Mouse (Mus musculus) large intestine, adult 2 months (tissue): ENCODE results near the gene Zeb2. TPM values are rescaled to one million over a fixed set of nuclear protein-coding genes. Genes with fewer than 3 reads are reported as not detected.

Experiments
- DNase-seq: peaks from one replicate; pipeline ENCODE4 v3.0.0-alpha.2; 2012; ENCODE audit warnings: low read depth, low spot score
- WGBS: fragments of 180-500 bp; shearing (Covaris S2); methylation state at CpG from one replicate; pipeline ENCODE4 v1.1.7; 2018; 5-methylcytosine and 5-hydroxymethylcytosine counted together
- polyA plus RNA-seq: library from polyadenylated mRNA; depleted of rRNA; stranded (reverse); fragments of >200 nt; gene quantifications from 2 replicates; pipeline ENCODE4 v1.2.3, GENCODE M21; 2012

Gene Zeb2
- polyA plus RNA-seq, 1 experiment, result 3.6 TPM

DNA sequence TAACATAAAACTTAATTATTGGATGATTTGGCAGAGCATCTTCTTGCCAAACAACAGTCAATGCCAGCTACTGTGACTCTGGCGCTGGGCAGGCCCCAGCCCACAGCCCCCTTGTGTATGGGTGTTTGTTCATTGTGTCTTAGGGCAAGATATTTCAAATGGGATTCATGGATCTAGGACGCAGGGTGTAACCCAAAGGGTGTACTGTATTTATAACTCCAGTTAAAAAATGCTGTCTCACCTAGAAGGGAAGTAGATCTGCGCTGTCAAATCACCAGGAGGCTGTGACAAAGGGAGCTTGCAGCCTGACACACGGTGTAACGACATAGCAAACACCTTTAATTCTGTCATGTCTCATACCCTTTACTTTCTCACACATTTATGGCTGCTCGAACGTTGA, 16.6 kb downstream of the Zeb2 start:
- DNase-seq, result no peak
- WGBS, result 44% methylated on average over 7 of the region's 7 CpGs

- no peak for DNase-seq
- WGBS, result 60% methylated on average over 4 of the region's 4 CpGs
Observed at GRCm38 (mm10) chr2:45100017-45100416, 17.2 kb downstream of the Zeb2 start.

GRCm38 (mm10) chr2:45099081-45099480, 18.1 kb downstream of the Zeb2 start:
- 66% methylated on average over 4 of the region's 4 CpGs for WGBS
- DNase-seq, result no peak

GRCm38 (mm10) chr2:45097969-45098368, 19.2 kb downstream of the Zeb2 start:
- WGBS, result 15% methylated on average over 5 of the region's 5 CpGs
- DNase-seq, result no peak

DNA sequence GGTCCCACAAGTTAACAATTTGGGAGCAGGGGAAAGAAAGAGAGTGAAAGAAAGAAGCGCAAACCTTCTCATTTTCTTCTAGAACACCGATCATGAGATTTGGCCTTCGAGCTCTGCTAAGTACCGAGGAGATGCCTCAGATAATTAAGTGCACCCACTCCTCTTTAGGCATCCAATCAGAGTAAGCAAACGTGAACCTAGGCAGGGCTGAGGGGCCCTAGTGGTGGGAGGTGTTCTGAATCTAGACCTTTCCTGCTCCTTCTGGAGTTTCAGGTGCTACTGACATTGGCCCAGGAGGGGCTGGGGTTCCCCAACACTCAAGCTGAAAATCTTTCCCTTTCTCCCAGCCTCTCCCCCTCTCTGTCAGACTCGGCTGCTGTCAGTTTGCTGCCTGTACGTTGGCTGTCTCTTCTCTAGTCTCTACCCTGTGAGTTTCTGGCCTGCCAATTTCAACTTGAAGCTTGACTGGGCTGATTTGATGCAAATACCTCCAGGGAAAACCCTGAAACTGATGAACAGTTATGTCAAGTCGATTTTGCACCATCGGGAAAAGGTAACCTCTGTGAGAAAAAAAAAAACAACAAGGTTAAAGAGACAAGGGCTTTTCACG, 20.5 kb downstream of the Zeb2 start:
- no peak for DNase-seq
- 47% methylated on average over 10 of the region's 10 CpGs for WGBS

DNA sequence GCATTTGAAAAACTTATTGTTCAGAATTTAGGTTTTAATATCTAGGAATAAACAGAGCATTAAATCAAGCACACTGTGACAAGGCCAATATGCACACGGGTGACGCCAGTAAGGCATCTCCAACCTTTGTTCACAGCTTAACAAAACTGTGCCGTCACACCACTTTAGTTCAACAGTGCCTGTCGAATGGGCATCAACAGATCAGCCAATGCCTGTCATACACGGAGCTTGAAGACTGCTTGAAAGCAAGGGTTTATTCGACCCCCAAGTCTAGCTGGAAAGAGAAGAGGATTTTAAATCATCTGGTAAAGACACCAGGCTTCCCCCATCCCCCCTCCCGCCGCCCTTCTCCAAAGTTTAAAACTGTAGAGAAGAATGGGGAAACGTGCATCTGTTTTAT, 21.4 kb downstream of the Zeb2 start:
- DNase-seq, result no peak
- WGBS, result 42% methylated on average over 9 of the region's 9 CpGs

- no peak for DNase-seq
- WGBS, result 56% methylated on average over 2 of the region's 2 CpGs
Observed at GRCm38 (mm10) chr2:45094371-45094967, 22.7 kb downstream of the Zeb2 start.

DNA sequence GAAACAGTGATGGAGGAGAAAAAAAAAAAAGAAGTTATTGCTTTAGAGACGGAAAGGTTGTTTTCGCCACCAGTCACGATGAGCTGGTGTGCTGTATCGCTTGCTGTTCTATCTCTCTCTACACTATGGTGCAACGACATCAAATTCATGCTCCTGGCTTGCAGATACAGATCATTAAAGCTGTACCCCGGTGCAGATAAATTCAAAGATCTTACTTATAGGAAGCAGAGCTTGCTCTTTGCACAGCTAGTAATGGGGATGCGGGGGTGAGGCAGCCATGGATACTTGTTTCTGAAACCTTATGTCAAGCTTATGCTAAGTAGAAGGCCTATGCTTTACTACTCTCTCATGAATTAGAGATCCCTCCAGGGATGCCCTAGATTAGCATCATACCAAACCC, 23.7 kb downstream of the Zeb2 start:
- 87% methylated on average over 7 of the region's 7 CpGs for WGBS
- no peak for DNase-seq

DNA sequence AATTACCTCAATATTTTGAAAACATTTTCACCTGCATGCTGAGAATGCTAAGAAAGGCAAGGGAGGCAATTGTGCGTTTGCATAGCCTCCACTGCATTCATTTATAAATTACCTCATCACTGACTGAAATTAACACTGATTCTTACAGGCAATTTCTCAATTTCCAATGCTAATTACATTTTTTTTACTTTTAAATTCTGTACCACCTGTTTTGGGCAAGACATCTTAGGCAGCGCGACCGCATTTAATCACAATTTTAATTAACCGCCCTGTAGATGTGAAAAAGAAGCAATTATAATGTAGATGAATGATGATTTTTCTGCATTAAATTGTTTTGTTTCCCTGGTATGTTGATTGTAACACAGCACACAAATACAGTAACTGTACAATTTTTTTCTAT, 24.5 kb downstream of the Zeb2 start:
- 94% methylated on average over 5 of the region's 5 CpGs for WGBS
- no peak for DNase-seq

GRCm38 (mm10) chr2:45090529-45091297, 26.5 kb downstream of the Zeb2 start:
- 70% methylated on average over 8 of the region's 8 CpGs for WGBS
- DNase-seq, result no peak

- DNase-seq, result no peak
- 62% methylated on average over 3 of the region's 3 CpGs for WGBS
Observed at GRCm38 (mm10) chr2:45089251-45089530, 28.0 kb downstream of the Zeb2 start.

DNA sequence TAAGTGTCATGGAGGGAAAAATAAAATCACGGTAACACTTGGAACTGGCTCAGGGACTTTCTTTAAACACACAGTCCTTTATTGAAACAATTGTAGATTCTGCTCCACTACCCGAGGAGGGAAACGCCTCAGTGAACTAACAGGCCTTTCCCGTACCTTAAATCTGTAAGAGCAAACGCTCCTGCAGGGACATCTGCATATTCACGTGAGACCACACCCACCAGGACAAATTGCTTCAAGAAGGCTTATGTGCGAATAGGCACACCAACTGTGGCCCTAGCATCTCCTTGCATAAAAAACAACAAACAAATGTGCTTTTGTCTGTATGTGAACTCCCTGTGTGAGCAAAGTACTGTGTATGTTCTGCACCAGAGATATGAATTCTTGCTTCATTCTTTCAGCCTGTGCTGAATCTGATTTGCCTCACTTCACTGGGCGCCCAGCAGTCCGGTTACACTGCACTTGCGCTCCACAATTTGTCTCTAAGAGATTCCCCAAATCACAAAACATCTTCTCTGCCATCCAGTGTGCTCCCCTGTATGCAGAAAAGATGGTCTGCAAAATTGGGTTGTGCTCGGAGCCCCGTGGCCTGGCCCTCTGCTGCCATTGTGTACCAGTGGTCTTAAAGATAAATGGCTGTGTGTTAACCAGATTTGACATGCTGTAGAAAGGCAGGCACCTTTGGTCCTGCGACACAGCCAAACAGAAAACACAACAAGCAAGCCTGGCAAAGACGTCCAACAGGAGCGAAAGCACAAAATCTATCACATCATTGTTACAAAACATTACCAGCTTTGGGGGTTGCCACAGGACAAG, 28.6 kb downstream of the Zeb2 start:
- WGBS, result 48% methylated on average over 15 of the region's 15 CpGs
- no peak for DNase-seq

DNA sequence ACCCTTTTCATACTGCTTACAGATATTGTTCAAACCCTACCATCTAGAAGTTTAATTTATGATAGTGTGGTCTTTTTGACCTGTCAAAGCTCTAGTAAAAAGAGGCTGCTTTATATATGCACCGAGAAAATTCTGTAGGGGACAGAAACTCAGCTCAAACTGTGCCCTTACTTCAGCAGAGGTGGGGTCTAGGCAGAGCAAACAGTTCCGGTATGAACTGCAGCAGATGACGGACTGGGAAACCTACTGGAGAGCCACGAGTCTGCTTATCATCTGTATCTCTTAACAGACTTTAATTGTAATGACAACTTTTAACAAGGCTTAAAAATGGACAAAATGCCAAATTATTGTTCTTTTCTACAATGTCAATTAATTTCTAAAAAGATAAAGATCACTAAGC, 30.0 kb downstream of the Zeb2 start:
- DNase-seq, result no peak
- WGBS, result 31% methylated on average over 4 of the region's 4 CpGs

GRCm38 (mm10) chr2:45085653-45086052, 31.5 kb downstream of the Zeb2 start:
- no peak for DNase-seq
- WGBS, result 84% methylated on average over 5 of the region's 5 CpGs

GRCm38 (mm10) chr2:45083042-45083441, 34.2 kb downstream of the Zeb2 start:
- no peak for DNase-seq
- WGBS, result 59% methylated on average over 10 of the region's 10 CpGs

GRCm38 (mm10) chr2:45081559-45081958, 35.6 kb downstream of the Zeb2 start:
- WGBS, result 82% methylated on average over 4 of the region's 4 CpGs
- no peak for DNase-seq

GRCm38 (mm10) chr2:45077938-45078487, 39.2 kb downstream of the Zeb2 start:
- DNase-seq, result no peak
- 52% methylated on average over 3 of the region's 3 CpGs for WGBS

DNA sequence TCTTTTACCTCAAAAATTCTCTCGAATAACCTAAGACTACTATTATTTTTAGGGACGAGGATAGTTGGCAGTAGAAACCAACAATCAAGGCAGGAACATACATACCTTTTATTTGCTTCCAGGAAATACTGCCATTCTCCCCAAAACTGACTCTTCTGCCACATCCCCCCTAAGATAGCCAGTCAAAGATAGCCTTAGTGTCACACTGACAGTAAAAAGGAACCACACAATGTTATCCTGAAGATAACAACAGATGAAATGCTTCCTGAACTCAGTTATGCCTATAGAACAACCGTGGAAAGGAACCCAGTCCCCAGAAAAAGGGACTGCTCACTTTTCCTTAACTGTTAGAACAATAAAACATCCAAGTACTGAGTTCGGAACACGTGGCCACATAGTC, 39.8 kb downstream of the Zeb2 start:
- WGBS, result 74% methylated on average over 5 of the region's 5 CpGs
- DNase-seq, result no peak

DNA sequence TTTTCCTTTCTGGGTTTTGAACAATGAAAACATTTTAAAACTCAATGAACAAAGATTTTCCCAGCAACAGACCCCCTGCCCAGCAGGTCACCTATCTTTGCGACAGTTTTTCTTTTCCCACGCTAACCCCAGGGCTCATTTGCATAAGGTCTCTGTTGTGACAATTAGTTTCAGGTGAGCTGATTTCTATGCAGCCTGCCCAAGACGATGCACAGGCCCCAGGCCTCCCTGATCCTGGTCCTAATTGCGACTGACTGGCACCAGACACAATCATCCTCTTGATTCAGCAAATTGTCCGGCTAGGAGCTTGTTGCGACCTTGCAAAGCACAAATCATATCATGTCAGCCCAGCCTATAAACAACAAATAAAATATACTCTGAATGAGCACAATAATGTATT, 44.2 kb downstream of the Zeb2 start:
- 74% methylated on average over 6 of the region's 6 CpGs for WGBS
- no peak for DNase-seq

- 76% methylated on average over 5 of the region's 5 CpGs for WGBS
- DNase-seq, result no peak
Observed at GRCm38 (mm10) chr2:45071296-45071695, 45.9 kb downstream of the Zeb2 start.
